Mouse (Mus musculus): ENCODE measurements around the gene Npnt.

DNA sequence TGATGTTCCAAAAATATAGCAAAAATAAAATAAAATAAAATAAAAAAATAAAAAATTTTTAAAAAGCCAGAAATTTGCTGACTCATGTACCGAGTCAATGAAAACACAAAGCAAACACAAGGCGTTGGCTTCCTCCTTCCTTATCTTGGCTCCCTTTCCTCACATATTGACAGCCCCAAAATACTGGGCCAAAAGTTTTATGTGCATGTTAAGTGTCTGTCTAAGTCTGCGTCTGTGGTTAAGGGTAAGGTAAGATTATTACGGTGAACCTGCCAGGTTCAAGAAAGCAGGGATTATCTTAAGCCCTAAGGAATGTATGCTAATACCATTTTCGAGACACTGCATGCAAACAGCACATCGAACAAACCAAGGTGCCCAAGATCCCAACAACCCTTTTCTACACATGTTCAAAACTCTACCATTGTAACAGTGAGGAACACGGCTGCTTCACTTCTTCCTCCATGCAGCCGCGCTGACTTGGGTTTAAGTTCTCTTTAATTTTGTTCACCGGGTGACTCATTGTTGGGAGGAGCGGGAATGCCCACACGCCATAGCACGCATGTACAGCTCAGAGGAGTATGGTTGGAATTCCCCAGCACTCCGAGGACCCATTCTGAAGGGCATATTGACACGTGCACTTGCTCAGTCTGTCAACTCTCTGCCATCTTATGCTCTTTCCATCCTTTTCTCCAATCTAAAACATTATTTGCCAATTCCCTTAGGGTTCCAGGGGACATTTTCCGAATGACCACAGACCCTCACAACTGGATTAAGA is 62.8 kb downstream of the Npnt start:
- TF ChIP-seq GATA1 (IDR thresholded peaks at IDR 0.05; ENCODE audit: borderline replicate concordance, low read length) (no peak), FLI1 (IDR thresholded peaks at IDR 0.05; ENCODE audit: low read length) (no peak)
